ENCODE assay signal across 8 mouse cellular contexts in genomic region chr15:10648372-10649109, GRCm38 (mm10).
DNase-seq lines count a peak whose midpoint lies in the region; ATAC-seq and TF ChIP-seq lines count a peak whose summit lies in the region.

No protein-coding gene starts in this region.

- H3K9me3 ChIP-seq in embryonic facial prominence, embryonic 10.5 days, result no peaks in the 10 kb centered on the region
- H3K9me3 ChIP-seq in limb, embryonic 13.5 days, result no peaks in the 10 kb centered on the region

- ATAC-seq in Patski, result peak; percentile 99
- peak; percentile 85 for ATAC-seq in limb, embryonic 13.5 days (ENCODE audit: low FRiP score, low read depth)

- CTCF ChIA-PET in Patski (lab: Charles Lee), result interaction anchor here (0.9 to 1.3 kb wide), 5 partner anchors 11 to 24 kb away, joined by 3 to 4 read pairs (median 4); no protein-coding TSS in a partner anchor

- no peaks in the 10 kb centered on the region for H3K27me3 ChIP-seq in Patski
- H3K27me3 ChIP-seq in embryonic facial prominence, embryonic 10.5 days (replicated peaks; ENCODE audit: low read depth, poor library complexity, severe bottlenecking), result no peaks in the 10 kb centered on the region
- H3K27me3 ChIP-seq in limb, embryonic 13.5 days, result no peaks in the 10 kb centered on the region

- DNase-seq in Patski (ENCODE audit: low read depth, low spot score), result no peak
- peak; percentile 67 for DNase-seq in embryonic facial prominence, embryonic 10.5 days (ENCODE audit: low spot score)
- DNase-seq in heart, postnatal 14 days, result peak; percentile 34 to 46
- peak; percentile 56 for DNase-seq in yolk sac, embryonic 10.5 days (ENCODE audit: low spot score)
- DNase-seq in cerebellum, adult 9-10 months, result no peak
- DNase-seq in T-cell, adult 2 months (ENCODE audit: low spot score), result no peak
- no peak for DNase-seq in left cerebral cortex, postnatal 36 days (ENCODE audit: low spot score in 2 of 2)

- TF ChIP-seq CTCF in Patski (IDR thresholded peaks at IDR 0.05), result no peak

- H3K4me3 ChIP-seq in embryonic facial prominence, embryonic 10.5 days, result peak overlapping the region; percentile 23; the same call in 1 of the 2 replicates
- H3K4me3 ChIP-seq in limb, embryonic 13.5 days, result no peak overlapping the region

- in situ Hi-C loops in Patski (cut with MboI; ENCODE audit: low pct_unique_long_range_greater_than_20kb), result no loop called here

- peaks cover 54% of the 10 kb centered on the region for H3K4me1 ChIP-seq in embryonic facial prominence, embryonic 10.5 days
- peaks cover 47% of the 10 kb centered on the region for H3K4me1 ChIP-seq in limb, embryonic 13.5 days

- intact Hi-C loops in heart, postnatal 14 days (cut with DNase I), result no loop called here
- intact Hi-C loops in left cerebral cortex, postnatal 36 days (cut with DNase I), result no loop called here

- POLR2A ChIA-PET in Patski (lab: Charles Lee), result interaction anchor here (0.5 to 1.1 kb wide), 3 partner anchors 52 to 54 kb away, joined by 3 to 4 read pairs (median 4); no protein-coding TSS in a partner anchor

- no peak overlapping the region for H3K9ac ChIP-seq in limb, embryonic 13.5 days

- 13% methylated on average over 6 of the region's 6 CpGs for whole genome bisulfite sequencing in embryonic facial prominence, embryonic 10.5 days
- 12% methylated on average over 6 of the region's 6 CpGs for WGBS in limb, embryonic 13.5 days

- peak overlapping the region; percentile 81 for H3K27ac ChIP-seq in embryonic facial prominence, embryonic 10.5 days (replicated peaks)
- peak overlapping the region; percentile 49; the same call in 1 of the 2 replicates for H3K27ac ChIP-seq in limb, embryonic 13.5 days

- H3K4me2 ChIP-seq in limb, embryonic 13.5 days (replicated peaks), result 0 out of 2 replicates have a peak overlapping the region, but pooled peaks have one; percentile 5

- H3K36me3 ChIP-seq in embryonic facial prominence, embryonic 10.5 days (replicated peaks), result peaks cover 14% of the 10 kb centered on the region; the same call in 1 of the 2 replicates
- no peaks in the 10 kb centered on the region for H3K36me3 ChIP-seq in limb, embryonic 13.5 days

Comparison
In these comparisons a context has a peak if more than half of its experiments do, and no peak if none do; other contexts are left out.
1. DNase-seq: peak in embryonic facial prominence, embryonic 10.5 days (single experiment), heart, postnatal 14 days (2 of 2) and yolk sac, embryonic 10.5 days (single experiment); none in Patski (single experiment), cerebellum, adult 9-10 months (single experiment), T-cell, adult 2 months (single experiment) and left cerebral cortex, postnatal 36 days (0 of 2).